Mouse (Mus musculus): ENCODE measurements around the gene Lrrc1.

- TF ChIP-seq CTCF (IDR thresholded peaks at IDR 0.05; ENCODE audit: extremely low read depth, insufficient read depth, low read length): no peak
- TF ChIP-seq POLR2A (IDR thresholded peaks at IDR 0.05; ENCODE audit: extremely low read depth, insufficient read depth, low read length): no peak
Measured at GRCm38 (mm10) chr9:77391248-77391647, 153.4 kb downstream of the Lrrc1 start.
